Mouse (Mus musculus): ENCODE data around the gene Lrrc8c. TPM values are rescaled to one million over a fixed set of nuclear protein-coding genes. Genes with fewer than 3 reads are reported as not detected.

Gene Lrrc8c
- polyA plus RNA-seq, 2 experiments: 6.5 to 18.0 TPM

- 75% methylated on average over 4 of the region's 4 CpGs for WGBS (ENCODE audit: insufficient replicate concordance)
- Histone ChIP-seq H3K4me3 (ENCODE audit: insufficient read depth in 1 of 2, low read depth in 2 of 2, low read length in 2 of 2) (no peak overlapping the region), H3K27ac (no peak overlapping the region)
Measured at GRCm38 (mm10) chr5:105558517-105558916, 39.3 kb downstream of the Lrrc8c start.

GRCm38 (mm10) chr5:105561926-105562325, 42.7 kb downstream of the Lrrc8c start:
- no peak overlapping the region for H3K4me2 ChIP-seq (ENCODE audit: low read depth)
- DNase-seq (ENCODE audit: low read depth in 3 of 3, low spot score in 3 of 3) (no peak), ATAC-seq (ENCODE audit: insufficient read depth) (no peak)
- H3K36me3 ChIP-seq (replicated peaks; ENCODE audit: control insufficient read depth, insufficient read depth, low read depth): no peaks in the 10 kb centered on the region; the same call in 1 of the 2 replicates
- H3K9me3 ChIP-seq (ENCODE audit: control insufficient read depth, low read length): no peaks in the 10 kb centered on the region
- peaks cover 28 to 32% of the 10 kb centered on the region in 2 experiments for H3K4me1 ChIP-seq (replicated peaks; ENCODE audit: control insufficient read depth in 2 of 2, insufficient read depth in 2 of 2, low read length in 1 of 2)
- no peak overlapping the region for H3K9ac ChIP-seq (replicated peaks)
- no peak overlapping the region for H3K27ac ChIP-seq
- TF ChIP-seq EP300 (IDR thresholded peaks at IDR 0.05; ENCODE audit: low read depth) (no peak), CTCF (IDR thresholded peaks at IDR 0.05; ENCODE audit: low read depth) (no peak)
- H3K27me3 ChIP-seq (ENCODE audit: control insufficient read depth, insufficient read depth, low read length): no peaks in the 10 kb centered on the region
- no peak overlapping the region for H3K4me3 ChIP-seq (ENCODE audit: insufficient read depth in 1 of 2, low read depth in 2 of 2, low read length in 2 of 2)

More at GRCm38 (mm10) chr5:105558517-105558916, 39.3 kb downstream of the Lrrc8c start:
- H3K36me3 ChIP-seq (replicated peaks; ENCODE audit: control insufficient read depth, insufficient read depth, low read depth): no peaks in the 10 kb centered on the region; the same call in 1 of the 2 replicates
- no peaks in the 10 kb centered on the region; a peak in 1 of 4 replicates for H3K4me1 ChIP-seq (replicated peaks; ENCODE audit: control insufficient read depth in 2 of 2, insufficient read depth in 2 of 2, low read length in 1 of 2)
- H3K9me3 ChIP-seq (ENCODE audit: control insufficient read depth, low read length): no peaks in the 10 kb centered on the region
- TF ChIP-seq EP300 (IDR thresholded peaks at IDR 0.05; ENCODE audit: low read depth) (no peak), CTCF (IDR thresholded peaks at IDR 0.05; ENCODE audit: low read depth) (no peak)
- H3K9ac ChIP-seq (replicated peaks): no peak overlapping the region
- no peak for ATAC-seq (ENCODE audit: insufficient read depth)
- DNase-seq (ENCODE audit: low read depth in 3 of 3, low spot score in 3 of 3): no peak
- no peak overlapping the region for H3K4me2 ChIP-seq (ENCODE audit: low read depth)
- H3K27me3 ChIP-seq (ENCODE audit: control insufficient read depth, insufficient read depth, low read length): no peaks in the 10 kb centered on the region

GRCm38 (mm10) chr5:105564761-105565160, 45.6 kb downstream of the Lrrc8c start:
- peaks cover 3% of the 10 kb centered on the region; the same call in 1 of the 2 replicates for H3K36me3 ChIP-seq (replicated peaks; ENCODE audit: control insufficient read depth, insufficient read depth, low read depth)
- peak overlapping the region; percentile 68 for H3K9ac ChIP-seq (replicated peaks)
- no peak overlapping the region for H3K4me3 ChIP-seq (ENCODE audit: insufficient read depth in 1 of 2, low read depth in 2 of 2, low read length in 2 of 2)
- peak overlapping the region; percentile 60 for H3K4me2 ChIP-seq (ENCODE audit: low read depth)
- H3K27ac ChIP-seq: peak overlapping the region; percentile 98
- ATAC-seq (ENCODE audit: insufficient read depth): peak; percentile 29; the same call in 1 of the 2 replicates
- 34% methylated on average over 4 of the region's 4 CpGs for WGBS (ENCODE audit: insufficient replicate concordance)
- DNase-seq (ENCODE audit: low read depth in 3 of 3, low spot score in 3 of 3): peak; percentile 46 to 51 (median 47)
- no peaks in the 10 kb centered on the region for H3K27me3 ChIP-seq (ENCODE audit: control insufficient read depth, insufficient read depth, low read length)
- peaks cover 50 to 54% of the 10 kb centered on the region in 2 experiments for H3K4me1 ChIP-seq (replicated peaks; ENCODE audit: control insufficient read depth in 2 of 2, insufficient read depth in 2 of 2, low read length in 1 of 2)
- TF ChIP-seq CTCF (IDR thresholded peaks at IDR 0.05; ENCODE audit: low read depth) (no peak), EP300 (IDR thresholded peaks at IDR 0.05; ENCODE audit: low read depth) (no peak)
- no peaks in the 10 kb centered on the region for H3K9me3 ChIP-seq (ENCODE audit: control insufficient read depth, low read length)

GRCm38 (mm10) chr5:105565824-105566223, 46.6 kb downstream of the Lrrc8c start:
- H3K4me1 ChIP-seq (replicated peaks; ENCODE audit: control insufficient read depth in 2 of 2, insufficient read depth in 2 of 2, low read length in 1 of 2): peaks cover 50 to 54% of the 10 kb centered on the region in 2 experiments
- no peaks in the 10 kb centered on the region for H3K27me3 ChIP-seq (ENCODE audit: control insufficient read depth, insufficient read depth, low read length)
- H3K27ac ChIP-seq: peak overlapping the region; percentile 98
- TF ChIP-seq CTCF (IDR thresholded peaks at IDR 0.05; ENCODE audit: low read depth) (no peak), EP300 (IDR thresholded peaks at IDR 0.05; ENCODE audit: low read depth) (peak; percentile 99)
- 9% methylated on average over 4 of the region's 4 CpGs for WGBS (ENCODE audit: insufficient replicate concordance)
- no peaks in the 10 kb centered on the region for H3K9me3 ChIP-seq (ENCODE audit: control insufficient read depth, low read length)
- ATAC-seq (ENCODE audit: insufficient read depth): peak; percentile 98
- peaks cover 3% of the 10 kb centered on the region; the same call in 1 of the 2 replicates for H3K36me3 ChIP-seq (replicated peaks; ENCODE audit: control insufficient read depth, insufficient read depth, low read depth)
- peak overlapping the region in 1 of 2 experiments; percentile 3; a peak in 1 of 4 replicates for H3K4me3 ChIP-seq (ENCODE audit: insufficient read depth in 1 of 2, low read depth in 2 of 2, low read length in 2 of 2)
- peak overlapping the region; percentile 68 for H3K9ac ChIP-seq (replicated peaks)
- peak; percentile 91 to 95 (median 93) for DNase-seq (ENCODE audit: low read depth in 3 of 3, low spot score in 3 of 3)
- H3K4me2 ChIP-seq (ENCODE audit: low read depth): peak overlapping the region; percentile 60

GRCm38 (mm10) chr5:105566852-105567412, 47.7 kb downstream of the Lrrc8c start:
- ATAC-seq (ENCODE audit: insufficient read depth): no peak
- Histone ChIP-seq H3K9ac (replicated peaks) (no peak overlapping the region), H3K27me3 (ENCODE audit: control insufficient read depth, insufficient read depth, low read length) (no peaks in the 10 kb centered on the region), H3K4me2 (ENCODE audit: low read depth) (no peak overlapping the region), H3K27ac (peak overlapping the region; percentile 98; the same call in 1 of the 2 replicates), H3K4me3 (ENCODE audit: insufficient read depth in 1 of 2, low read depth in 2 of 2, low read length in 2 of 2) (no peak overlapping the region), H3K36me3 (replicated peaks; ENCODE audit: control insufficient read depth, insufficient read depth, low read depth) (peaks cover 3% of the 10 kb centered on the region; the same call in 1 of the 2 replicates), H3K4me1 (replicated peaks; ENCODE audit: control insufficient read depth in 2 of 2, insufficient read depth in 2 of 2, low read length in 1 of 2) (peaks cover 50 to 54% of the 10 kb centered on the region in 2 experiments), H3K9me3 (ENCODE audit: control insufficient read depth, low read length) (no peaks in the 10 kb centered on the region)
- DNase-seq (ENCODE audit: low read depth in 3 of 3, low spot score in 3 of 3): no peak
- WGBS (ENCODE audit: insufficient replicate concordance): 79% methylated on average over 7 of the region's 7 CpGs
- no peak for TF ChIP-seq CTCF (IDR thresholded peaks at IDR 0.05; ENCODE audit: low read depth)
- TF ChIP-seq EP300 (IDR thresholded peaks at IDR 0.05; ENCODE audit: low read depth): no peak

All from liver, embryonic 14.5 days (tissue).